Mouse (Mus musculus) CH12.LX (cell line): Measurements from ENCODE around the gene Mtap. TPM values are rescaled to one million over a fixed set of nuclear protein-coding genes. Genes with fewer than 3 reads are reported as not detected.

Source experiments
- DNase-seq: peaks from one replicate; pipeline ENCODE4 v3.0.0-alpha.2; 2013; ENCODE audit errors: extremely low read depth
- H3K27ac ChIP-seq: 2 replicates; pipeline ENCODE4 v1.5.1; 2012; ENCODE audit warnings: low read depth, mild to moderate bottlenecking, control low read depth, moderate library complexity; ENCODE audit not compliant: insufficient read depth
- H3K27me3 ChIP-seq: replicated peaks from 2 replicates; pipeline ENCODE3; 2012; ENCODE audit warnings: inconsistent platforms
- H3K36me3 ChIP-seq, 2 experiments: replicated peaks in 1 of 2; 2 replicates each; pipeline versions ENCODE3 to v1.6.1; 2012; ENCODE audit warnings: inconsistent platforms in 1 of 2, low read length in 1 of 2, mild to moderate bottlenecking in 1 of 2, mixed read lengths in 1 of 2, moderate library complexity in 1 of 2; ENCODE audit not compliant: control insufficient read depth in 1 of 2, insufficient read depth in 1 of 2
- H3K4me1 ChIP-seq, 2 experiments: 2 replicates each; pipeline ENCODE4 v1.6.1; 2012; ENCODE audit warnings: inconsistent platforms in 1 of 2, moderate library complexity in 1 of 2; ENCODE audit not compliant: insufficient read depth in 2 of 2, control insufficient read depth in 1 of 2
- H3K4me2 ChIP-seq: 2 replicates; pipeline ENCODE4 v1.6.1; 2012; ENCODE audit warnings: low read depth, mild to moderate bottlenecking, control low read depth; ENCODE audit not compliant: poor library complexity, insufficient read depth, severe bottlenecking
- H3K4me3 ChIP-seq, 3 experiments: fragments of 150-350 bp in 1 of 3; sonication (generic) in 1 of 3; replicated peaks in 1 of 3; 2 replicates each; pipeline versions ENCODE3 to v1.5.1; 2011 to 2012; ENCODE audit warnings: low read depth in 2 of 3, low read length in 2 of 3, mild to moderate bottlenecking in 2 of 3, moderate library complexity in 2 of 3, control low read depth in 1 of 3, improper control_type of control experiment in 1 of 3, inconsistent platforms in 1 of 3, mixed read lengths in 1 of 3; ENCODE audit not compliant: poor library complexity in 1 of 3
- H3K79me2 ChIP-seq: replicated peaks from 2 replicates; pipeline ENCODE4 v1.6.1; 2012; ENCODE audit warnings: mild to moderate bottlenecking, moderate library complexity; ENCODE audit not compliant: control insufficient read depth, poor library complexity, insufficient read depth, severe bottlenecking; ENCODE audit errors: extremely low read depth
- H3K9ac ChIP-seq: 2 replicates; pipeline ENCODE4 v1.6.1; 2012; ENCODE audit warnings: low read depth, mild to moderate bottlenecking, control low read depth, moderate library complexity; ENCODE audit not compliant: insufficient read depth
- H3K9me3 ChIP-seq: replicated peaks from 2 replicates; pipeline ENCODE3; 2012; ENCODE audit warnings: low read length, inconsistent platforms, mixed read lengths
- CHD1 ChIP-seq: IDR thresholded peaks from 2 replicates; pipeline ENCODE4 v1.6.1; 2012; ENCODE audit warnings: low read depth, low read length, improper control_type of control experiment, inconsistent platforms
- CHD2 ChIP-seq: IDR thresholded peaks from 2 replicates; pipeline ENCODE4 v1.6.1; 2011; ENCODE audit warnings: low read length, improper control_type of control experiment
- E2F4 ChIP-seq: IDR thresholded peaks from 2 replicates; pipeline ENCODE4 v1.6.1; 2011; ENCODE audit warnings: low read depth, low read length, improper control_type of control experiment; ENCODE audit not compliant: insufficient replicate concordance
- ELF1 ChIP-seq: IDR thresholded peaks from 2 replicates; pipeline ENCODE4 v1.6.1; 2014; ENCODE audit warnings: low read depth, mild to moderate bottlenecking, inconsistent platforms, low read length, improper control_type of control experiment
- IRF4 ChIP-seq: IDR thresholded peaks from 2 replicates; pipeline ENCODE4 v1.6.1; 2014; ENCODE audit warnings: low read depth, mild to moderate bottlenecking, inconsistent platforms, low read length, improper control_type of control experiment
- MAZ ChIP-seq: IDR thresholded peaks from 2 replicates; pipeline ENCODE4 v1.6.1; 2012; ENCODE audit warnings: low read depth, mild to moderate bottlenecking, inconsistent platforms, low read length, improper control_type of control experiment, moderate library complexity
- MXI1 ChIP-seq: IDR thresholded peaks from 2 replicates; pipeline ENCODE4 v1.6.1; 2011; ENCODE audit warnings: mild to moderate bottlenecking, low read depth, low read length, improper control_type of control experiment
- PAX5 ChIP-seq: IDR thresholded peaks from 2 replicates; pipeline ENCODE4 v1.6.1; 2012; ENCODE audit warnings: low read length, inconsistent platforms, mixed read lengths
- RAD21 ChIP-seq: IDR thresholded peaks from 2 replicates; pipeline ENCODE4 v1.6.1; 2011; ENCODE audit warnings: low read depth, mild to moderate bottlenecking, low read length, improper control_type of control experiment, moderate library complexity
- RCOR1 ChIP-seq: conservative IDR thresholded peaks from 2 replicates; pipeline ENCODE4 v1.6.1; 2012; ENCODE audit warnings: low read depth, mild to moderate bottlenecking, inconsistent platforms, low read length, improper control_type of control experiment
- SMC3 ChIP-seq: IDR thresholded peaks from 2 replicates; pipeline ENCODE4 v1.6.1; 2011; ENCODE audit warnings: low read depth, low read length, improper control_type of control experiment
- TBP ChIP-seq: conservative IDR thresholded peaks from 2 replicates; pipeline ENCODE4 v1.6.1; 2011; ENCODE audit warnings: low read depth, low read length, improper control_type of control experiment
- UBTF ChIP-seq: IDR thresholded peaks from 2 replicates; pipeline ENCODE4 v1.6.1; 2012; ENCODE audit warnings: low read depth, mild to moderate bottlenecking, inconsistent platforms, low read length, improper control_type of control experiment, moderate library complexity
- USF1 ChIP-seq: IDR thresholded peaks from 2 replicates; pipeline ENCODE4 v1.6.1; 2014; ENCODE audit warnings: low read depth, mild to moderate bottlenecking, inconsistent platforms, low read length, improper control_type of control experiment
- USF2 ChIP-seq: conservative IDR thresholded peaks from 2 replicates; pipeline ENCODE4 v1.6.1; 2011; ENCODE audit warnings: low read depth, low read length, improper control_type of control experiment
- ZMIZ1 ChIP-seq: IDR thresholded peaks from 2 replicates; pipeline ENCODE4 v1.6.1; 2012; ENCODE audit warnings: low read depth, mild to moderate bottlenecking, inconsistent platforms, low read length, improper control_type of control experiment
- ZNF384 ChIP-seq: IDR thresholded peaks from 2 replicates; pipeline ENCODE4 v1.6.1; 2012; ENCODE audit warnings: low read depth, low read length, improper control_type of control experiment, inconsistent platforms
- dilution Hi-C: fragments of 300-500 bp; cut with MboI; formaldehyde crosslinking; loops from 2 replicates; pipeline ENCODE4 v1.14.3; 2020; ENCODE audit warnings: low sequenced_read_pairs; ENCODE audit not compliant: extremely low pct_unique_long_range_greater_than_20kb, extremely low pct_ligation_motif_present
- in situ Hi-C: fragments of 300-500 bp; cut with MboI; formaldehyde crosslinking; loops from 3 replicates; pipeline ENCODE4 v1.14.3; 2019; ENCODE audit warnings: low sequenced_read_pairs, low pct_ligation_motif_present, low pct_unique_long_range_greater_than_20kb, mixed read lengths
- polyA plus RNA-seq: library from polyadenylated mRNA; unstranded; fragments of >175 nt; gene quantifications from 2 replicates; pipeline ENCODE4 v1.2.1, GENCODE M21; 2012; ENCODE audit warnings: low read depth; ENCODE audit not compliant: insufficient read length
- total RNA-seq, 2 experiments: library from RNA; depleted of rRNA; stranded (reverse); fragments of 300-350 nt in 1 of 2; fragments of >200 nt in 1 of 2; gene quantifications; 2 replicates each; pipeline ENCODE4 v1.2.3; 2012 to 2014

Mtap gene
- total and polyA plus RNA-seq, 3 experiments, result not detected

DNA sequence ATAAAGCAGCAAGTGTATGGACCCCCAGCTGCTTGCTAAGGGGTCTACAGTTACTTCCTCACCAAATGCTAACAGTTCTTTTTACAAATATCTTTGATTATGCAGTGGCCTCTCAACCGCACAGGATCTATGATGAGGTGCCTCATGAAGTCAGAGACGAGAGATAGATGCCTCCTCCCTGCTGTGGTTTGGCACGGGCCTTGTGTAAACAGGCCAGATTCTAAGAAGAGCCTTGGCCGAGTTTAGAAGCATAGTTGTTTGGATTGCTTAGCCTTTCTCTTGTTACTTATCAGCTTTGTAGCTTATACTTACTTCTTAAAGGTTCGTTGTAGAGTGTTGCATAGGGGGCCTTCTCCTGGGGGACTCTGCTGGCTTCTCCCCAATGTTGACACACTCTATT lies 25.6 kb downstream of the Mtap start:
- H3K79me2 ChIP-seq, result no peaks in the 10 kb centered on the region
- H3K4me1 ChIP-seq, result no peaks in the 10 kb centered on the region
- no peak overlapping the region for H3K9ac ChIP-seq
- dilution Hi-C loops, result no loop called here
- no peaks in the 10 kb centered on the region for H3K27me3 ChIP-seq
- no peaks in the 10 kb centered on the region for H3K9me3 ChIP-seq
- no peak overlapping the region for H3K4me3 ChIP-seq
- no peak for DNase-seq
- no peak for TF ChIP-seq ZNF384
- no peak for TF ChIP-seq CHD2
- no peak for TF ChIP-seq MAZ
- TF ChIP-seq ELF1, result no peak
- no peak for TF ChIP-seq PAX5
- no peak for TF ChIP-seq MXI1
- TF ChIP-seq CHD1, result no peak
- TF ChIP-seq TBP, result no peak
- TF ChIP-seq IRF4, result no peak
- TF ChIP-seq E2F4, result no peak
- no peak for TF ChIP-seq RCOR1
- no peak overlapping the region for H3K27ac ChIP-seq
- no peaks in the 10 kb centered on the region for H3K36me3 ChIP-seq
- in situ Hi-C loops, result no loop called here
- no peak overlapping the region for H3K4me2 ChIP-seq

DNA sequence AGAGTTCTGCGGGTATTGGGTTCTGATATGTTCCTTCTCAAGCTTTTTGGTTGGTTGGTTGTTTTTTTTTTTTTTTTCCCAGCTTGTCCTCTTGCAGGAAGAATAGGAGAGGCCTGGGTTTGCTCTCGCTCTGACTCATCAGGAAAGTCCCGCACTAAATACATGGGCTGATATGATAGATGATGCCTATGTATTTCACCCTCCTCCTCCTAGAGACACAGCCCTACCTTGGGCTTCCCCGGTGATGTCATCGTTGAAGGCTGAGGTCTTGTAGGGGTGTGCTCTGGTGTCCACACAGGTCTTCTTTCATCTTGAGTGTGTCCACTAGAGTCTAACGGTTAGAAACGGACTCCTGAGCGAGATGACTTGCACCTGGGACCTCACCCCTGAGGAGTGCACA lies 26.7 kb downstream of the Mtap start:
- TF ChIP-seq ZMIZ1 (no peak), E2F4 (no peak), RAD21 (no peak), CHD2 (no peak), UBTF (no peak), USF1 (no peak)
- in situ Hi-C loops (no loop called here), dilution Hi-C loops (no loop called here)
- no peaks in the 10 kb centered on the region for H3K36me3 ChIP-seq
- H3K4me3 ChIP-seq, result no peak overlapping the region
- no peaks in the 10 kb centered on the region for H3K4me1 ChIP-seq
- no peaks in the 10 kb centered on the region for H3K9me3 ChIP-seq
- no peaks in the 10 kb centered on the region for H3K27me3 ChIP-seq
- H3K9ac ChIP-seq, result no peak overlapping the region
- H3K4me2 ChIP-seq, result no peak overlapping the region
- DNase-seq, result no peak
- no peak overlapping the region for H3K27ac ChIP-seq
- H3K79me2 ChIP-seq, result no peaks in the 10 kb centered on the region

DNA sequence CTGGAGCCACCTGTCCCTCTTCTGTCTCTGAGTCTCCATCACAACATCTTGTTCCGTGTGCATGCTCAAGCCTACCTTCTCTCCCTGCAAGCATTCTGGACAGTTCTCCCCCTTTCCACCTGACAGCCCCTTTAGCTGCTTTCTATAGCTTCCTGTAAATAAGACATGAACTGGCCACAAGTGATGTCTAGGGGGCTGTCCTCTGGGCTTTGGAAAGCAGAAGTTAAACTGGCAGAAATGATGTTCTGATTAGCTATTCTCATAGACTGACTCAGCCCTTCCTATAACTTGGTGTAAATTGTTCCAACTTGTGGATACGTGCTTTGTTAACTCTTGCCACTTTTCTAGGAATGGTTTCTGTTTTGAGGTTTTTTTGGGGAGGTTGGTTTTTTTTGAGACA lies 27.8 kb downstream of the Mtap start:
- no peak overlapping the region for H3K27ac ChIP-seq
- no peak overlapping the region for H3K9ac ChIP-seq
- H3K27me3 ChIP-seq, result no peaks in the 10 kb centered on the region
- no peaks in the 10 kb centered on the region for H3K4me1 ChIP-seq
- in situ Hi-C loops (no loop called here), dilution Hi-C loops (no loop called here)
- no peak for TF ChIP-seq ZMIZ1
- TF ChIP-seq USF2, result no peak
- no peak for TF ChIP-seq MAZ
- no peak for TF ChIP-seq UBTF
- TF ChIP-seq SMC3, result no peak
- no peak for TF ChIP-seq MXI1
- no peak overlapping the region for H3K4me2 ChIP-seq
- H3K9me3 ChIP-seq, result no peaks in the 10 kb centered on the region
- H3K79me2 ChIP-seq, result no peaks in the 10 kb centered on the region
- no peaks in the 10 kb centered on the region for H3K36me3 ChIP-seq
- no peak overlapping the region for H3K4me3 ChIP-seq
- DNase-seq, result no peak
